Mouse (Mus musculus): Measurements from ENCODE around the gene Reln. TPM values are rescaled to one million over a fixed set of nuclear protein-coding genes. Genes with fewer than 3 reads are reported as not detected.
A peak's percentile ranks its signal among the peaks of the same experiment; 100 is the strongest.

Gene Reln
- total and polyA plus RNA-seq, 2 experiments from 2014 or later, result 25.3 to 189 TPM

DNA sequence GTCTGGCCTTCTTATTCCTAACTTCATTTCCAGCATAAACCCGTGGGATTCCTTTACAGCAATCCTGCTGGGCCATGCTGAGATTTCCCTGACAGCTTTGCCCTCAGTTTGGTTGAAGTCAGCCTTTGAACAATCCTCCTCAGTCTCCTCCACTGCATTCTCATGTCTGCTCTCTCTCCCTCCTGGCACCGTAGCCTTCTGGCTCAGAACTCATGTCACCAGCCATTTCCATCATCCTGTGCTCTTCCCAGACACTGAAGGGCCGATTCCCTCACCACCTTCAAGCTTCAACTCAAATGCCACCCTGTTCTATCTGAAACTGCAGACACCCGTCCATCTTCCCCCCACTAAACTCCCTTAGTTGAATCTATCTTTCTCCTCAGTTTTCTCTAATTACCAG, 53.1 kb downstream of the Reln start:
- Histone ChIP-seq H3K4me3 (ENCODE audit: low read depth, low read length) (no peak overlapping the region), H3K27me3 (ENCODE audit: insufficient read depth, low read length) (no peaks in the 10 kb centered on the region), H3K4me1 (ENCODE audit: insufficient read depth, low read length) (0 out of 2 replicates have a peak, but pooled peaks cover 4% of the 10 kb centered on the region), H3K9ac (replicated peaks; ENCODE audit: low read length, poor library complexity, severe bottlenecking) (no peak overlapping the region), H3K36me3 (ENCODE audit: insufficient read depth, low read length) (no peaks in the 10 kb centered on the region), H3K27ac (ENCODE audit: low read depth, low read length) (no peak overlapping the region), H3K4me2 (ENCODE audit: low read depth, low read length, poor library complexity, severe bottlenecking) (no peak overlapping the region), H3K9me3 (ENCODE audit: low read length) (no peaks in the 10 kb centered on the region)
- no peak for TF ChIP-seq CTCF (IDR thresholded peaks at IDR 0.05)
- DNase-seq (ENCODE audit: low spot score) (no peak), ATAC-seq (ENCODE audit: low FRiP score) (no peak)
- WGBS, result 62% methylated on average over 4 of the region's 4 CpGs

DNA sequence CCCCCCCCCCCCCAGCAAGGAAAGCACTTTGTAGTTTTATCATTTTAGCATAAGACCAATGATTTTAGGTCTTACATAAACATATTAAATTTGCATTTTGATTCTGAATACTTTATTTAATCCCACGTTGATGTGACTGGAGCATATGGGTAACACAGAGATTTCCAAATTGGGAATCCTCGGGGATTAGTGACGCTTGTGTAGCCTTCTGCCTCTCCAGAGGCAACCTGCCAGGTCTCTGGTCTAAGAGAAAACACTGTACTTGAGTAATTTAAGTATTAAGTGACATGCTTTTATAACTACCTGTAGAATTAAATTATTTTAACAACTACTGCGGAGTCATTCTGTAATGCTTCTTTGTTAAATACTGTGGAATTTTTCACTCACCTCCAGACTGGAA, 59.1 kb downstream of the Reln start:
- Histone ChIP-seq H3K4me2 (ENCODE audit: low read depth, low read length, poor library complexity, severe bottlenecking) (no peak overlapping the region), H3K27me3 (ENCODE audit: insufficient read depth, low read length) (no peaks in the 10 kb centered on the region), H3K4me1 (ENCODE audit: insufficient read depth, low read length) (no peaks in the 10 kb centered on the region), H3K27ac (ENCODE audit: low read depth, low read length) (no peak overlapping the region), H3K9ac (replicated peaks; ENCODE audit: low read length, poor library complexity, severe bottlenecking) (no peak overlapping the region), H3K36me3 (ENCODE audit: insufficient read depth, low read length) (no peaks in the 10 kb centered on the region), H3K4me3 (ENCODE audit: low read depth, low read length) (no peak overlapping the region), H3K9me3 (ENCODE audit: low read length) (no peaks in the 10 kb centered on the region)
- 48% methylated on average over 4 of the region's 4 CpGs for WGBS
- TF ChIP-seq CTCF (IDR thresholded peaks at IDR 0.05), result no peak
- no peak for ATAC-seq (ENCODE audit: low FRiP score)
- DNase-seq (ENCODE audit: low spot score), result peak; percentile 38

DNA sequence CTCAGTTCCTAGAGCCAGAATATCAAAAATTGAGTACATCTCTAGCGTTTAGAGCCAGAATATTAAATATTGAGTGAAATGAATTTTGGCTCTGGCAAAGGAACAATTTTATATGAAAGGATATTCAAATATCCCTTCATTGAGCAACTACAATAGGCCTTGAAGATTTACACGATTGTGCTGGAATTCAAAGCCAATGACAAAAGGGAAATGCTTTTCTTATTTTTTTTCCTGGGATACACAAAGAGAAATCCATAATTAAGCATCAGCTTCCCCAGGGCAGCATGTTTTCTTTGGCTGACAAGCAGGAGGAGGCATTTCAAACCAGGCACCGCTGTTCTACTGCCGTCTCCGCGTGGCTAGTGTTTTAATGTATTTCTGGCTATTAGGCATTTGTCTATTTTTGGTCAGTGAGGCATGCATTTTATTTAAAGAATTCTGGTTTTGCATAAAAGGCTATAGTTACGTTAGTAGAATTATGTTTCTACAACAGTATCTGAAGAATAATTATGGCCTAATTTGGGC, 62.3 kb downstream of the Reln start:
- peak; percentile 39 for DNase-seq (ENCODE audit: low spot score)
- Histone ChIP-seq H3K4me1 (ENCODE audit: insufficient read depth, low read length) (no peaks in the 10 kb centered on the region), H3K27me3 (ENCODE audit: insufficient read depth, low read length) (no peaks in the 10 kb centered on the region), H3K9me3 (ENCODE audit: low read length) (no peaks in the 10 kb centered on the region), H3K27ac (ENCODE audit: low read depth, low read length) (no peak overlapping the region), H3K4me2 (ENCODE audit: low read depth, low read length, poor library complexity, severe bottlenecking) (no peak overlapping the region), H3K36me3 (ENCODE audit: insufficient read depth, low read length) (no peaks in the 10 kb centered on the region), H3K4me3 (ENCODE audit: low read depth, low read length) (no peak overlapping the region), H3K9ac (replicated peaks; ENCODE audit: low read length, poor library complexity, severe bottlenecking) (no peak overlapping the region)
- 21% methylated on average over 7 of the region's 7 CpGs for WGBS
- ATAC-seq (ENCODE audit: low FRiP score), result no peak
- TF ChIP-seq CTCF (IDR thresholded peaks at IDR 0.05), result no peak

DNA sequence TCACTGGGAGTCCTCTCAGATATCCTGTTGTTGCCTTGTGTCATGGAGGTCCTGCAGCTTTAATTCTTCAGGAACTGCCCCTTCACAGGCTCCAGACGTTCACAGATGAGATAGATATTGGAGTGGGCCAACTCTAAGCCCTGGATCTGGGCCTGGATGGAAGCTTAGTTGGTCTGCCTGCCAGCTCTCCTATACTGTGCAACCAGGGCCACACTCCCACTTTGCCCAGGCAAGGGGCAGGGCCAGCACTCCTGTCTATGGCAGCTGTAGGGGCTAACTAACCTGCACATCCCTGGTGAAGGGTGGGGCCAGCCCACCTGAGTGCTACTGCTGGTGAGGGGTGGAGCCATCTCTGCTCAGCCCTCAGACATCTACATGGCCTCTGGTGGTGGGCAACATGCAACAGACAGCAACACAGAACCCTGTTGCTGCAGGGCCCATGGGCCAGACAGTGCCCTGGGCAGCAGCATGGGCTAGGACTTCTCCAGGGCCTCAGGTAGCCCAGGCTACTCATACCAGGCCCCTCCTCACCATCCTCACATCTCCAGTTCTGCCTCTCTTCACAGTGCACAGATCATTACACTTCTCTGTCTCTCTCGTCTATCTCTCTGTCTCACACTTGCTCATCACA, 63.9 kb downstream of the Reln start:
- 78% methylated on average over 2 of the region's 2 CpGs for WGBS

DNA sequence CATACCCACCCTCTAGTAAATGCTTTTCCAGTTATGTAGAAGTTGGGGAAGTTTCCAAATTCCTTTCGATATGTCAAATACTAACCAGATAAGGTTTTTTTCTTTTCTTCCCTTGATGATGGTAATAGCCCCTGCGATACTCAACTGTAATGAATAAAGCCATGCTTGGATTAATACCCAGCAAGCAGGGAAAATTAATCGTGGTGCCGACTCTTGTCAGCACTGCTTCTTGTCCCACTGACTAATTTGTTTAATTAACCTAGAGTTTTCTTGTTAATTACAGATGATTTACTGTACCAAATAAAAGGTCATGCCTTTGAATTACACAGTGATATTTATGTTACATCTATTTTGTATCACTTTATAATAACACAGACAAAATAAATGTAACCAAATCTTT, 65.3 kb downstream of the Reln start:
- DNase-seq (ENCODE audit: low spot score) (no peak), ATAC-seq (ENCODE audit: low FRiP score) (no peak)
- no peaks in the 10 kb centered on the region for H3K36me3 ChIP-seq (ENCODE audit: insufficient read depth, low read length)

More for the DNA sequence above, 63.9 kb downstream of the Reln start:
- Histone ChIP-seq H3K9me3 (ENCODE audit: low read length) (no peaks in the 10 kb centered on the region), H3K4me2 (ENCODE audit: low read depth, low read length, poor library complexity, severe bottlenecking) (no peak overlapping the region), H3K4me3 (ENCODE audit: low read depth, low read length) (no peak overlapping the region), H3K4me1 (ENCODE audit: insufficient read depth, low read length) (no peaks in the 10 kb centered on the region), H3K36me3 (ENCODE audit: insufficient read depth, low read length) (no peaks in the 10 kb centered on the region), H3K27ac (ENCODE audit: low read depth, low read length) (no peak overlapping the region), H3K9ac (replicated peaks; ENCODE audit: low read length, poor library complexity, severe bottlenecking) (no peak overlapping the region), H3K27me3 (ENCODE audit: insufficient read depth, low read length) (no peaks in the 10 kb centered on the region)
- ATAC-seq (ENCODE audit: low FRiP score) (no peak), DNase-seq (ENCODE audit: low spot score) (no peak)
- no peak for TF ChIP-seq CTCF (IDR thresholded peaks at IDR 0.05)

DNA sequence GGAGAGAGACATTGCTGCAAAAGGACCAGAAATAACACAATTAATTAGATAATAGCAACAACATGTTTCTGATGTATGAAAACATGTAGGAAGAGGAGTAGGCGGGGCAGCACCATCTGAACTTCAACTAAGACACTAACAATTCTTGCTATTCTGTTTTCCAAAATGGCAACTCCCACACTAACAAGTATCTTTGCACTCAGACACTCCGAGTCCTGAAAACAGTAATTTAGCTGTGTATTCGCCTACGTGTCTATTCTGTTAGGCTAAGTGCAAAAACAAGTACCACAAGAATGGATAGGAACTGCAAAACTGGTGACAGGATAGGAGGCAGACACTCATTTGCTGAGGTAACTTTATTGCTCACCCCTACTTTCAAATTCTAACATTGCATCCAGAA, 70.4 kb downstream of the Reln start:
- WGBS, result 96% methylated on average over 4 of the region's 4 CpGs
- no peaks in the 10 kb centered on the region for H3K36me3 ChIP-seq (ENCODE audit: insufficient read depth, low read length)
- no peaks in the 10 kb centered on the region for H3K27me3 ChIP-seq (ENCODE audit: insufficient read depth, low read length)
- H3K4me1 ChIP-seq (ENCODE audit: insufficient read depth, low read length), result no peaks in the 10 kb centered on the region
- H3K27ac ChIP-seq (ENCODE audit: low read depth, low read length), result no peak overlapping the region
- no peaks in the 10 kb centered on the region for H3K9me3 ChIP-seq (ENCODE audit: low read length)
- ATAC-seq (ENCODE audit: low FRiP score), result no peak
- no peak for TF ChIP-seq CTCF (IDR thresholded peaks at IDR 0.05)
- no peak overlapping the region for H3K4me3 ChIP-seq (ENCODE audit: low read depth, low read length)
- H3K4me2 ChIP-seq (ENCODE audit: low read depth, low read length, poor library complexity, severe bottlenecking), result no peak overlapping the region
- DNase-seq (ENCODE audit: low spot score), result no peak
- H3K9ac ChIP-seq (replicated peaks; ENCODE audit: low read length, poor library complexity, severe bottlenecking), result no peak overlapping the region

More for the DNA sequence above, 65.3 kb downstream of the Reln start:
- Histone ChIP-seq H3K9me3 (ENCODE audit: low read length) (no peaks in the 10 kb centered on the region), H3K4me3 (ENCODE audit: low read depth, low read length) (no peak overlapping the region), H3K27me3 (ENCODE audit: insufficient read depth, low read length) (no peaks in the 10 kb centered on the region), H3K4me1 (ENCODE audit: insufficient read depth, low read length) (no peaks in the 10 kb centered on the region), H3K27ac (ENCODE audit: low read depth, low read length) (no peak overlapping the region), H3K4me2 (ENCODE audit: low read depth, low read length, poor library complexity, severe bottlenecking) (no peak overlapping the region), H3K9ac (replicated peaks; ENCODE audit: low read length, poor library complexity, severe bottlenecking) (no peak overlapping the region)
- TF ChIP-seq CTCF (IDR thresholded peaks at IDR 0.05), result no peak
- 86% methylated on average over 4 of the region's 4 CpGs for WGBS
